Mouse (Mus musculus): ENCODE data around the gene Gm10570.

Gm10570 gene

GRCm38 (mm10) chr4:130270089-130270488 lies 38.4 kb downstream of the Gm10570 start:
- DNase-seq: no peak

- no peak for DNase-seq
These were observed 39.7 kb downstream of the Gm10570 start for GRCm38 (mm10) chr4:130268736-130269135.

GRCm38 (mm10) chr4:130267069-130267468 lies 41.4 kb downstream of the Gm10570 start:
- peak; percentile 17 for DNase-seq

DNA sequence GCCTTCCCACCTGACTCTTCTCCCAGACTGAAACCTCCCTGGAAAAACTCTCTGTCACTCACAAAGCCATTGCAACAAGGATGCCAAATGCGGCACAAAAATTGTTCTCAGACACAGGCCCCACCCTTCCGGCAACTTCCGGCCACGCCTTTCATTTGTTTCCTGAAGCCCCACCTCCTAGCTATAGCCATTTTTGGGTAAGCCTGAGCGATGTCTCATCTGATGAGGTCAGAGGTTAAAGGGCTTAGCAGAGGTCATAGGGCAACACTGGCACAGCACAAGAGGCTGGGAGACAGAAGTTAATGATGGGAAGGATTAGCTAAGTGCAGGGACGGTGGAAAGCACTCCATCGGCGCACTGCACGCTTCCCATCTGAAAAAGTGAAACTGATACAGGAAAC lies 41.9 kb downstream of the Gm10570 start:
- DNase-seq: peak; percentile 14

GRCm38 (mm10) chr4:130264698-130265349 lies 43.6 kb downstream of the Gm10570 start:
- peak; percentile 78 for DNase-seq

- DNase-seq: no peak
These were observed 44.3 kb downstream of the Gm10570 start for GRCm38 (mm10) chr4:130264131-130264530.

- DNase-seq: no peak
These were observed 48.1 kb downstream of the Gm10570 start for GRCm38 (mm10) chr4:130260406-130260805.
